8 mouse cellular contexts compared by ENCODE assay signal in genomic region chr4:4792141-4792991, GRCm38 (mm10). TPM values are rescaled to one million over a fixed set of nuclear protein-coding genes. Genes with fewer than 3 reads are reported as not detected.
A peak's percentile ranks its signal among the peaks of the same experiment; 100 is the strongest.
DNase-seq lines count a peak whose midpoint lies in the region; ATAC-seq lines count a peak whose summit lies in the region.

No protein-coding gene starts in this region.

- no peaks in the 10 kb centered on the region for H3K9me3 ChIP-seq in kidney, embryonic 14.5 days (ENCODE audit: control insufficient read depth, low read length)
- H3K9me3 ChIP-seq in liver, embryonic 11.5 days (ENCODE audit: control insufficient read depth, low read length) = no peaks in the 10 kb centered on the region

- ATAC-seq in kidney, embryonic 14.5 days (ENCODE audit: low FRiP score, low TSS enrichment) = peak; percentile 77
- peak; percentile 84 for ATAC-seq in liver, embryonic 11.5 days (replicated peaks; ENCODE audit: low FRiP score)

- H3K36me3 ChIP-seq in kidney, embryonic 14.5 days (ENCODE audit: control insufficient read depth, insufficient read depth, low read length) = no peaks in the 10 kb centered on the region
- no peaks in the 10 kb centered on the region for H3K36me3 ChIP-seq in liver, embryonic 11.5 days (ENCODE audit: control insufficient read depth, insufficient read depth, low read length)

- peaks cover 8% of the 10 kb centered on the region for H3K4me1 ChIP-seq in kidney, embryonic 14.5 days (ENCODE audit: control insufficient read depth, insufficient read depth, low read length)
- H3K4me1 ChIP-seq in liver, embryonic 11.5 days (replicated peaks; ENCODE audit: control insufficient read depth, insufficient read depth, low read length) = peaks cover 17% of the 10 kb centered on the region

- no peaks in the 10 kb centered on the region for H3K27me3 ChIP-seq in kidney, embryonic 14.5 days (ENCODE audit: control insufficient read depth, insufficient read depth, low read length)
- no peaks in the 10 kb centered on the region for H3K27me3 ChIP-seq in liver, embryonic 11.5 days (replicated peaks; ENCODE audit: control insufficient read depth, insufficient read depth, low read length)

- peak overlapping the region; percentile 72 for H3K4me2 ChIP-seq in kidney, embryonic 14.5 days (replicated peaks; ENCODE audit: low read depth, low read length)
- H3K4me2 ChIP-seq in liver, embryonic 11.5 days = peak overlapping the region; percentile 87

- H3K9ac ChIP-seq in kidney, embryonic 14.5 days (ENCODE audit: low read depth, low read length) = peak overlapping the region; percentile 84
- H3K9ac ChIP-seq in liver, embryonic 11.5 days (ENCODE audit: low read depth, low read length) = peak overlapping the region; percentile 97

- WGBS in kidney, embryonic 14.5 days = under 1% methylated on average over 57 of the region's 61 CpGs
- 2% methylated on average over 61 of the region's 61 CpGs for WGBS in liver, embryonic 11.5 days

- peak overlapping the region; percentile 70 for H3K27ac ChIP-seq in kidney, embryonic 14.5 days (ENCODE audit: low read depth, low read length)
- peak overlapping the region; percentile 78 for H3K27ac ChIP-seq in liver, embryonic 11.5 days (ENCODE audit: low read depth, low read length)

- H3K4me3 ChIP-seq in kidney, embryonic 14.5 days (ENCODE audit: low read length) = peak overlapping the region; percentile 79
- peak overlapping the region; percentile 93 for H3K4me3 ChIP-seq in liver, embryonic 11.5 days (ENCODE audit: low read depth, low read length)

- DNase-seq in 416B (ENCODE audit: low read depth) = peak; percentile 51
- peak; percentile 57 to 90 for DNase-seq in adrenal gland, adult (ENCODE audit: inconsistent age in 2 of 2, low spot score in 1 of 2)
- peak; percentile 69 for DNase-seq in embryo, embryonic 11 days
- peak; percentile 18 to 51 for DNase-seq in gastrocnemius, postnatal 4 days (ENCODE audit: low spot score in 2 of 2)
- DNase-seq in liver, embryonic 11.5 days (ENCODE audit: low spot score) = peak; percentile 65
- peak; percentile 71 for DNase-seq in neural tube, embryonic 10.5 days (ENCODE audit: extremely low spot score, low spot score)
- DNase-seq in telencephalon, adult 2 months (ENCODE audit: low read depth, low spot score) = peak; percentile 21

RNA-seq across cellular contexts. Expression of gene Impad1, which starts 0.8 kb away (rescaled TPM):
- 10 to 100 TPM; 37.5 to 39.2 TPM for total RNA-seq in gastrocnemius, postnatal 4 days (2021)
- 53.5 and 53.8 TPM in 2 replicates for polyA plus RNA-seq in kidney, embryonic 14.5 days (2014; fragmentation: Nextera tagmentation; extraction: Ambion mirVana)
- 20.5 and 21.4 TPM in 2 replicates for polyA plus RNA-seq in liver, embryonic 11.5 days (2014; fragmentation: Nextera tagmentation; extraction: Ambion mirVana)

Comparison
In these comparisons a context has a peak if more than half of its experiments do, and no peak if none do; other contexts are left out.
1. Peak in every context shown above with its lines: DNase-seq, ATAC-seq, H3K4me3 ChIP-seq and H3K27ac ChIP-seq.
2. DNase-seq: peak in every context shown above with its lines; median percentile 74 in adrenal gland, adult; 71 in neural tube, embryonic 10.5 days; 69 in embryo, embryonic 11 days; 65 in liver, embryonic 11.5 days; 51 in 416B; 34 in gastrocnemius, postnatal 4 days; 21 in telencephalon, adult 2 months.